19 mouse cellular contexts compared by ENCODE assay signal in genomic region chr3:16431082-16431818, GRCm38 (mm10).
DNase-seq lines count a peak whose midpoint lies in the region; ATAC-seq lines count a peak whose summit lies in the region.
"Had no signal": no experiment of that assay in that cellular context is flagged by ENCODE, and none has a peak within 500 bp of the region (broad histone marks: within the 10 kb centered on the region; RNA-seq: fewer than 3 reads in every experiment).

No protein-coding gene starts in this region.

- H3K27ac ChIP-seq in midbrain, embryonic 11.5 days (ENCODE audit: low read depth, low read length) = no peak overlapping the region
- H3K27ac ChIP-seq in midbrain, embryonic 10.5 days (replicated peaks) = no peak overlapping the region
- H3K27ac ChIP-seq in forebrain, embryonic 15.5 days (replicated peaks) = peak overlapping the region; percentile 1; the same call in 1 of the 2 replicates
- 0 out of 2 replicates have a peak overlapping the region, but pooled peaks have one; percentile 36 for H3K27ac ChIP-seq in midbrain, embryonic 13.5 days
- H3K27ac ChIP-seq: heart, embryonic 10.5 days; left cerebral cortex, adult 2 months; limb, embryonic 12.5 days; macrophage had no signal

- no peak overlapping the region for H3K4me3 ChIP-seq in midbrain, embryonic 11.5 days (ENCODE audit: low read depth, low read length)
- H3K4me3 ChIP-seq in midbrain, embryonic 10.5 days = no peak overlapping the region
- H3K4me3 ChIP-seq in forebrain, embryonic 15.5 days = no peak overlapping the region
- H3K4me3 ChIP-seq in midbrain, embryonic 13.5 days (replicated peaks) = no peak overlapping the region
- H3K4me3 ChIP-seq: heart, embryonic 10.5 days; left cerebral cortex, adult 2 months; limb, embryonic 12.5 days; myocyte had no signal

- no peak overlapping the region for H3K4me2 ChIP-seq in midbrain, embryonic 11.5 days
- H3K4me2 ChIP-seq in forebrain, embryonic 15.5 days (replicated peaks) = no peak overlapping the region
- no peak overlapping the region for H3K4me2 ChIP-seq in midbrain, embryonic 13.5 days (replicated peaks)
- H3K4me2 ChIP-seq: limb, embryonic 12.5 days had no signal

- H3K36me3 ChIP-seq in midbrain, embryonic 11.5 days (ENCODE audit: control insufficient read depth, insufficient read depth, low read length) = no peaks in the 10 kb centered on the region
- no peaks in the 10 kb centered on the region for H3K36me3 ChIP-seq in midbrain, embryonic 10.5 days
- no peaks in the 10 kb centered on the region for H3K36me3 ChIP-seq in forebrain, embryonic 15.5 days
- H3K36me3 ChIP-seq in midbrain, embryonic 13.5 days = no peaks in the 10 kb centered on the region
- H3K36me3 ChIP-seq: G1E; heart, embryonic 10.5 days; limb, embryonic 12.5 days had no signal

- no peaks in the 10 kb centered on the region for H3K4me1 ChIP-seq in midbrain, embryonic 11.5 days (ENCODE audit: control insufficient read depth, insufficient read depth, low read length)
- H3K4me1 ChIP-seq in midbrain, embryonic 10.5 days = peaks cover 4% of the 10 kb centered on the region; the same call in 1 of the 2 replicates
- H3K4me1 ChIP-seq in forebrain, embryonic 15.5 days = 0 out of 2 replicates have a peak, but pooled peaks cover 4% of the 10 kb centered on the region
- no peaks in the 10 kb centered on the region for H3K4me1 ChIP-seq in midbrain, embryonic 13.5 days (replicated peaks)
- H3K4me1 ChIP-seq: heart, embryonic 10.5 days; limb, embryonic 12.5 days had no signal

- peak; percentile 54; the same call in 1 of the 2 replicates for ATAC-seq in midbrain, embryonic 11.5 days (ENCODE audit: low FRiP score)
- ATAC-seq in forebrain, embryonic 15.5 days (replicated peaks) = peak; percentile 87
- peak; percentile 83 for ATAC-seq in midbrain, embryonic 13.5 days
- ATAC-seq in granulocyte monocyte progenitor cell, adult 5-6 weeks (replicated peaks; ENCODE audit: poor library complexity, severe bottlenecking) = no peak

- no peak overlapping the region for H3K9ac ChIP-seq in midbrain, embryonic 11.5 days (ENCODE audit: low read length)
- H3K9ac ChIP-seq in forebrain, embryonic 15.5 days (replicated peaks) = no peak overlapping the region
- no peak overlapping the region for H3K9ac ChIP-seq in midbrain, embryonic 13.5 days (replicated peaks)
- H3K9ac ChIP-seq: limb, embryonic 12.5 days had no signal

- DNase-seq in midbrain, embryonic 11.5 days (ENCODE audit: low spot score, missing footprints) = peak; percentile 82
- no peak for DNase-seq in midbrain, embryonic 10.5 days (ENCODE audit: low spot score)
- no peak for DNase-seq in frontal cortex, postnatal 36 days (ENCODE audit: low spot score in 2 of 2)
- no peak for DNase-seq in kidney, postnatal 36 days
- no peak for DNase-seq in cerebellum, adult 9-11 months
- DNase-seq: cerebellum, adult 18-20 months; gastrocnemius, postnatal 10 days; heart, postnatal 36 days; kidney, adult 18-20 months; thymus, postnatal 25 days had no signal

- 25% methylated on average over 3 of the region's 3 CpGs for WGBS in midbrain, embryonic 11.5 days
- 22% methylated on average over 3 of the region's 3 CpGs for WGBS in midbrain, embryonic 10.5 days
- whole genome bisulfite sequencing in forebrain, embryonic 15.5 days = 7% methylated on average over 3 of the region's 3 CpGs
- 20% methylated on average over 3 of the region's 3 CpGs for WGBS in midbrain, embryonic 13.5 days

- no peaks in the 10 kb centered on the region for H3K27me3 ChIP-seq in midbrain, embryonic 11.5 days (ENCODE audit: control insufficient read depth, insufficient read depth, low read length)
- H3K27me3 ChIP-seq in midbrain, embryonic 10.5 days (ENCODE audit: low read depth, poor library complexity, severe bottlenecking) = no peaks in the 10 kb centered on the region
- H3K27me3 ChIP-seq in forebrain, embryonic 15.5 days = no peaks in the 10 kb centered on the region
- no peaks in the 10 kb centered on the region for H3K27me3 ChIP-seq in midbrain, embryonic 13.5 days
- H3K27me3 ChIP-seq: limb, embryonic 12.5 days had no signal

- no peaks in the 10 kb centered on the region for H3K9me3 ChIP-seq in midbrain, embryonic 11.5 days (ENCODE audit: control insufficient read depth, low read length)
- H3K9me3 ChIP-seq in midbrain, embryonic 10.5 days (replicated peaks) = no peaks in the 10 kb centered on the region
- H3K9me3 ChIP-seq in forebrain, embryonic 15.5 days = no peaks in the 10 kb centered on the region
- H3K9me3 ChIP-seq in midbrain, embryonic 13.5 days = no peaks in the 10 kb centered on the region
- H3K9me3 ChIP-seq: G1E; heart, embryonic 10.5 days; limb, embryonic 12.5 days had no signal

Comparison
In these comparisons a context has a peak if more than half of its experiments do, and no peak if none do; other contexts are left out.
1. H3K27ac ChIP-seq: peak in forebrain, embryonic 15.5 days (single experiment) and midbrain, embryonic 13.5 days (single experiment); none in midbrain, embryonic 11.5 days (single experiment) and midbrain, embryonic 10.5 days (single experiment).